In the genomic region with DNA sequence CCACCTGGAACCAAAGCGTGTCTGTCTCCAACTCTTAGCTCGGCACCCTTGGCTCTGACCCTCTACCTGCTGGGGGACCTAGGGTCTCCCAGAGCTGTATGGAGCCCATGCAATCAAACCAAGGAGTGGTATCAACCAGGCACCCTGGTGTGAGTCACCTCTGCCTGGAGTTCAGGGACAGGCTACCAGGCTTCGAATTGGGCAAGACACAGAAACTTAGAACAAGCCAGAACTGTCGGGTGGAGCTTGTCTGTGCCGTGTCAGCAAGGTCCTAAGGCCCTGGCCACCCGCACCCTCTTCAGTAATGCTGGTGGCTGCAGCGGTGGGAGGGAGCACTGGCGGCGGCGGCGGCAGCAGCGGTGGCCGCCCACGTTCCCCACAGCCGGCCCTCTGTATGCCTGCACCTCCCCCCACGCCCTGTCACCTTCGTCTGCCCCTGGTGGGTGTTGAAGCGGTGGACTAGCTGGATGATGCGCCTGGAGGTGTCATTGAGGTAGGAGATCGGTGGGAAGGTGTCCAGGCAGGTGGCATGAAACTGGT, we compare ENCODE assay signal across 38 mouse cellular contexts. TPM values are rescaled to one million over a fixed set of nuclear protein-coding genes. Genes with fewer than 3 reads are reported as not detected.
DNase-seq lines count a peak whose midpoint lies in the region; ATAC-seq and TF ChIP-seq lines count a peak whose summit lies in the region.
"Had no signal": no experiment of that assay in that cellular context is flagged by ENCODE, and none has a peak within 500 bp of the region (broad histone marks: within the 10 kb centered on the region; RNA-seq: fewer than 3 reads in every experiment).

No protein-coding gene starts in this region.

- peak overlapping the region; percentile 18; the same call in 1 of the 2 replicates for H3K27ac ChIP-seq in spleen, adult 2 months (ENCODE audit: insufficient read depth, low read length)
- no peak overlapping the region for H3K27ac ChIP-seq in forebrain, embryonic 10.5 days
- H3K27ac ChIP-seq: embryonic facial prominence, embryonic 13.5 days; gastrocnemius, adult 2 months; heart, adult 2 months; hindbrain, embryonic 13.5 days; midbrain, embryonic 12.5 days; stomach, postnatal 0 days had no signal

- 82% methylated on average over 20 of the region's 20 CpGs for WGBS in spleen, adult 2 months
- WGBS in forebrain, embryonic 10.5 days = 91% methylated on average over 20 of the region's 20 CpGs

- no peak for TF ChIP-seq CTCF in spleen, adult 2 months (IDR thresholded peaks at IDR 0.05; ENCODE audit: extremely low read depth, insufficient read depth, insufficient read length, insufficient replicate concordance)

- peak; percentile 61 for DNase-seq in CD4-positive, CD25-positive, alpha-beta regulatory T cell, adult 2 months (ENCODE audit: low read depth, low spot score)
- no peak for DNase-seq in spleen, adult 2 months (ENCODE audit: low read depth in 1 of 2, low spot score in 2 of 2)
- no peak for DNase-seq in spleen, postnatal 36 days (ENCODE audit: low spot score in 2 of 2)
- no peak for DNase-seq in urinary bladder, postnatal 14 days (ENCODE audit: low spot score)
- no peak for DNase-seq in forebrain, embryonic 10.5 days (ENCODE audit: extremely low spot score, low spot score)
- DNase-seq: adrenal gland, postnatal 14 days; cerebellum, adult 18-20 months; cerebellum, postnatal 10 days; gastrocnemius, adult 2 months; gastrocnemius, postnatal 36 days; heart, postnatal 4 days; kidney, adult 11 months; kidney, postnatal 14 days; layer of hippocampus, adult 9-11 months; lung, adult 2 months; right cerebral cortex, postnatal 14 days; thymus, adult 18-20 months; thymus, postnatal 36 days had no signal

- H3K4me1 ChIP-seq in spleen, adult 2 months (ENCODE audit: control insufficient read depth, insufficient read depth, insufficient read length) = peaks cover 21% of the 10 kb centered on the region
- peaks cover 24% of the 10 kb centered on the region for H3K4me1 ChIP-seq in forebrain, embryonic 10.5 days

- no peaks in the 10 kb centered on the region for H3K27me3 ChIP-seq in spleen, adult 2 months (ENCODE audit: control insufficient read depth, insufficient read depth, low read length)
- H3K27me3 ChIP-seq in forebrain, embryonic 10.5 days (ENCODE audit: poor library complexity, severe bottlenecking) = peaks cover 6% of the 10 kb centered on the region; the same call in 1 of the 2 replicates
- H3K27me3 ChIP-seq: embryonic facial prominence, embryonic 13.5 days; heart, embryonic 12.5 days had no signal

- H3K36me3 ChIP-seq in spleen, adult 2 months (ENCODE audit: control insufficient read depth, insufficient read depth, low read length) = no peaks in the 10 kb centered on the region; the same call in 1 of the 2 replicates
- peaks cover 73% of the 10 kb centered on the region for H3K36me3 ChIP-seq in forebrain, embryonic 10.5 days (replicated peaks)

- no peak for TF ChIP-seq POLR2A in spleen, adult 2 months (IDR thresholded peaks at IDR 0.05; ENCODE audit: low read depth, low read length)

- peaks cover 4% of the 10 kb centered on the region for H3K9me3 ChIP-seq in forebrain, embryonic 10.5 days
- H3K9me3 ChIP-seq: embryonic facial prominence, embryonic 13.5 days; heart, embryonic 12.5 days; hindbrain, embryonic 13.5 days; midbrain, embryonic 12.5 days had no signal

- no peak for ATAC-seq in CD4-positive, CD25-positive, alpha-beta regulatory T cell, adult 4 months
- peak; percentile 17; the same call in 1 of the 2 replicates for ATAC-seq in megakaryocyte, adult 5-6 weeks (ENCODE audit: poor library complexity, severe bottlenecking)
- ATAC-seq: forebrain, embryonic 16.5 days had no signal

- no peak overlapping the region for H3K4me3 ChIP-seq in spleen, adult 2 months (ENCODE audit: extremely low read depth, insufficient read depth, insufficient read length)
- H3K4me3 ChIP-seq in forebrain, embryonic 10.5 days = no peak overlapping the region
- H3K4me3 ChIP-seq: embryonic facial prominence, embryonic 13.5 days; gastrocnemius, adult 2 months; heart, adult 2 months; heart, embryonic 12.5 days; hindbrain, embryonic 13.5 days; midbrain, embryonic 12.5 days had no signal

RNA-seq across cellular contexts. Expression of a gene that starts 3.9 kb away (rescaled TPM):
- 100 to 1,000 TPM; 801 to 968 TPM for polyA plus RNA-seq in CD4-positive, CD25-positive, alpha-beta regulatory T cell, adult 4 months (2017; shearing (Covaris generic))
- polyA plus RNA-seq in spleen, adult 2 months (2012; rRNA removed) = 751 and 823 TPM in 2 replicates
- total RNA-seq in megakaryocyte, adult 5-6 weeks (2015) = 547 and 634 TPM in 2 replicates
- 285 and 337 TPM in 2 replicates for total RNA-seq in megakaryocyte, adult 5-6 weeks (2017)
- 70.0 and 75.7 TPM in 2 replicates for polyA plus RNA-seq in forebrain, embryonic 10.5 days (2016; fragmentation: Nextera tagmentation; extraction: Ambion mirVana)
- polyA plus RNA-seq: C2C12 had no signal

RNA-seq across cellular contexts. Expression of a gene that starts 6.6 kb away (rescaled TPM):
- 10 to 100 TPM; 12.6 to 20.0 TPM for polyA plus RNA-seq in CD4-positive, CD25-positive, alpha-beta regulatory T cell, adult 4 months (2017; shearing (Covaris generic))
- 17.0 and 20.5 TPM in 2 replicates for polyA plus RNA-seq in spleen, adult 2 months (2012; rRNA removed)
- 9.8 and 10.3 TPM in 2 replicates for total RNA-seq in megakaryocyte, adult 5-6 weeks (2015)
- 15.2 and 15.6 TPM in 2 replicates for total RNA-seq in megakaryocyte, adult 5-6 weeks (2017)
- 52.1 and 54.2 TPM in 2 replicates for polyA plus RNA-seq in forebrain, embryonic 10.5 days (2016; fragmentation: Nextera tagmentation; extraction: Ambion mirVana)

RNA-seq across cellular contexts. Expression of a gene that starts 14.8 kb away (rescaled TPM):
- polyA plus RNA-seq in CD4-positive, CD25-positive, alpha-beta regulatory T cell, adult 4 months (2017; shearing (Covaris generic)) = under 1 TPM in 1 of 2 experiments, not detected in 1; 0.77 TPM
- 0.28 TPM in 1 of 2 replicates, not detected in the other for polyA plus RNA-seq in spleen, adult 2 months (2012; rRNA removed)
- not detected in 2 replicates for total RNA-seq in megakaryocyte, adult 5-6 weeks (2015)
- total RNA-seq in megakaryocyte, adult 5-6 weeks (2017) = not detected in 2 replicates
- 0.21 TPM in 1 of 2 replicates, not detected in the other for polyA plus RNA-seq in forebrain, embryonic 10.5 days (2016; fragmentation: Nextera tagmentation; extraction: Ambion mirVana)
- total RNA-seq: adrenal gland, postnatal 14 days; gastrocnemius, adult 2 months; gastrocnemius, postnatal 36 days; heart, adult 2 months; heart, postnatal 4 days; left cerebral cortex, postnatal 10 days; liver, adult 2 months; megakaryocyte progenitor cell, adult 5-6 weeks had no signal
- polyA plus RNA-seq: forebrain, embryonic 11.5 days; forebrain, embryonic 16.5 days; heart, adult 2 months; heart, embryonic 12.5 days; heart, postnatal 0 days; hindbrain, embryonic 13.5 days; kidney, embryonic 14.5 days; limb, embryonic 11.5 days; liver, adult 2 months; midbrain, embryonic 12.5 days; neural tube, embryonic 14.5 days had no signal

RNA-seq across cellular contexts. Expression of a gene that starts 23.9 kb away (rescaled TPM):
- 1 to 10 TPM; 2.6 to 5.2 TPM for polyA plus RNA-seq in CD4-positive, CD25-positive, alpha-beta regulatory T cell, adult 4 months (2017; shearing (Covaris generic))
- polyA plus RNA-seq in spleen, adult 2 months (2012; rRNA removed) = 3.9 and 6.0 TPM in 2 replicates
- total RNA-seq in megakaryocyte, adult 5-6 weeks (2015) = 0.09 and 0.25 TPM in 2 replicates
- total RNA-seq in megakaryocyte, adult 5-6 weeks (2017) = not detected in 2 replicates
- 0.18 and 0.22 TPM in 2 replicates for polyA plus RNA-seq in forebrain, embryonic 10.5 days (2016; fragmentation: Nextera tagmentation; extraction: Ambion mirVana)
- total RNA-seq: adrenal gland, postnatal 14 days; common myeloid progenitor, adult 5-6 weeks; left cerebral cortex, postnatal 10 days; liver, adult 2 months had no signal
- polyA plus RNA-seq: brain, embryonic 14.5 days; forebrain, embryonic 11.5 days; forebrain, embryonic 16.5 days; hindbrain, embryonic 13.5 days; limb, embryonic 11.5 days; midbrain, embryonic 12.5 days; neural tube, embryonic 14.5 days had no signal

RNA-seq across cellular contexts. Expression of a gene that starts 39.2 kb away (rescaled TPM):
- 10 to 100 TPM; 27.3 to 31.0 TPM for polyA plus RNA-seq in CD4-positive, CD25-positive, alpha-beta regulatory T cell, adult 4 months (2017; shearing (Covaris generic))
- 79.6 and 115 TPM in 2 replicates for polyA plus RNA-seq in spleen, adult 2 months (2012; rRNA removed)
- 42.0 and 48.6 TPM in 2 replicates for total RNA-seq in megakaryocyte, adult 5-6 weeks (2015)
- 50.8 and 59.5 TPM in 2 replicates for total RNA-seq in megakaryocyte, adult 5-6 weeks (2017)
- 31.0 and 33.0 TPM in 2 replicates for polyA plus RNA-seq in forebrain, embryonic 10.5 days (2016; fragmentation: Nextera tagmentation; extraction: Ambion mirVana)
